ENCODE assay signal across 11 mouse cellular contexts in the genomic region with DNA sequence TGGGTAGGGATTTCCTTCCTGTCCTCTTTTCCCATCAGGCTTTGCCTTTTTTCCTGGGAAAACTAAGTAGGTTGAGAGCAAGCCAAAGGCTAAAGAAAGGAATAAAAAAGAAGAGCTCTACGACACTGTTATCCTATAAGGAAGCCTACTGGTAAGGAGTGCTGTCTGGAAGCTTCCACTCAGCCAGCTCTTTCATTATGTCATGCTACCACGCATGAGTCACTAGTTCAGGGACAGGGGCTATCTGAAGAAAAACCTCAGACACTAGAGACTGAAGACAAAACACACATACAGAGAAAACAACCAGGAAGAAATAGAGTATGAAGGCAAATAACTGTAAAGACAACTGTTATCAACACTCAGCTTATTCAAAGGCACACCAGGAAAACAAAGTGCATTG.
"Had no signal": no experiment of that assay in that cellular context is flagged by ENCODE, and none has a peak within 500 bp of the region (broad histone marks: within the 10 kb centered on the region; RNA-seq: fewer than 3 reads in every experiment).

No protein-coding gene starts in this region.

- ATAC-seq: liver, postnatal 0 days; lung, postnatal 0 days; midbrain, embryonic 13.5 days; midbrain, embryonic 15.5 days had no signal

- DNase-seq: liver, postnatal 0 days; lung, adult 2 months; lung, postnatal 14 days; lung, postnatal 36 days; right cerebral cortex, postnatal 14 days; thymus, adult 2 months; thymus, postnatal 25 days; thymus, postnatal 4 days had no signal
